In the genomic region with DNA sequence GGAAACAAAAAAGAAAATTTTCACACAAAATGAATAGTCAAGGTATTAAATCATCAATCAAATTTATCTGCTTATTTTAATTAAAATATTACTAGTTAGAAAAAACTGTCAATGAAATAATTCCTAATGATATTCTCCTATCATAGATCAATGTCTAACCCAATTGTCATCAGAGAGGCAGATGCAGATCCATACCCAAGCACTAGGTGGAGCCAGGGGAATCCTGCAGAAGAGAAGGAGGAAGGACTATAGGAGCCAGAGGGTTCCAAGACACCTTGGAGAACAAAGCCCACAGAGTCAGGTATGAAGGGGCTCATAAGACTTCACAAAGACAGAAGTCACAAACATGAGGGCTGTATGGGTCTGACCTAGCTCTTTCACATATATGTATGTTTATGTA, we compare ENCODE assay signal across 11 mouse cellular contexts.
DNase-seq lines count a peak whose midpoint lies in the region; ATAC-seq and TF ChIP-seq lines count a peak whose summit lies in the region.
"Had no signal": no experiment of that assay in that cellular context is flagged by ENCODE, and none has a peak within 500 bp of the region (broad histone marks: within the 10 kb centered on the region; RNA-seq: fewer than 3 reads in every experiment).

No protein-coding gene starts in this region.

- H3K36me3 ChIP-seq in kidney, postnatal 0 days (ENCODE audit: insufficient read depth, low read length), result no peaks in the 10 kb centered on the region
- H3K36me3 ChIP-seq in kidney, embryonic 16.5 days (ENCODE audit: insufficient read depth, low read length), result no peaks in the 10 kb centered on the region
- H3K36me3 ChIP-seq in embryonic facial prominence, embryonic 11.5 days (replicated peaks; ENCODE audit: control insufficient read depth, insufficient read depth, low read depth, low read length), result no peaks in the 10 kb centered on the region
- H3K36me3 ChIP-seq: forebrain, embryonic 10.5 days; midbrain, embryonic 12.5 days had no signal

- H3K4me2 ChIP-seq in kidney, postnatal 0 days (ENCODE audit: low read length), result no peak overlapping the region
- H3K4me2 ChIP-seq in kidney, embryonic 16.5 days (replicated peaks; ENCODE audit: low read depth, low read length), result no peak overlapping the region
- no peak overlapping the region for H3K4me2 ChIP-seq in embryonic facial prominence, embryonic 11.5 days (ENCODE audit: low read depth, low read length)
- H3K4me2 ChIP-seq: midbrain, embryonic 12.5 days had no signal

- no peak overlapping the region for H3K27ac ChIP-seq in kidney, postnatal 0 days
- no peak overlapping the region for H3K27ac ChIP-seq in kidney, embryonic 16.5 days (ENCODE audit: low read length)
- H3K27ac ChIP-seq in embryonic facial prominence, embryonic 11.5 days (replicated peaks; ENCODE audit: low read depth, low read length), result no peak overlapping the region
- H3K27ac ChIP-seq: forebrain, embryonic 10.5 days; midbrain, embryonic 12.5 days had no signal

- H3K27me3 ChIP-seq in kidney, postnatal 0 days (ENCODE audit: insufficient read depth, low read length), result no peaks in the 10 kb centered on the region
- H3K27me3 ChIP-seq in kidney, embryonic 16.5 days (ENCODE audit: insufficient read depth, low read length), result no peaks in the 10 kb centered on the region
- H3K27me3 ChIP-seq in embryonic facial prominence, embryonic 11.5 days (ENCODE audit: control insufficient read depth, insufficient read depth, low read length), result no peaks in the 10 kb centered on the region
- H3K27me3 ChIP-seq: midbrain, embryonic 12.5 days had no signal

- no peak overlapping the region for H3K4me3 ChIP-seq in kidney, postnatal 0 days (replicated peaks; ENCODE audit: low read depth, low read length)
- H3K4me3 ChIP-seq in kidney, embryonic 16.5 days (ENCODE audit: low read length), result no peak overlapping the region
- H3K4me3 ChIP-seq in embryonic facial prominence, embryonic 11.5 days (ENCODE audit: low read depth, low read length), result no peak overlapping the region
- H3K4me3 ChIP-seq: forebrain, embryonic 10.5 days; midbrain, embryonic 12.5 days had no signal

- no peak overlapping the region for H3K9ac ChIP-seq in kidney, postnatal 0 days (ENCODE audit: low read depth, low read length)
- H3K9ac ChIP-seq in kidney, embryonic 16.5 days (replicated peaks; ENCODE audit: low read length), result no peak overlapping the region
- H3K9ac ChIP-seq in embryonic facial prominence, embryonic 11.5 days (replicated peaks; ENCODE audit: low read length), result no peak overlapping the region
- H3K9ac ChIP-seq: midbrain, embryonic 12.5 days had no signal

- TF ChIP-seq CTCF in kidney, postnatal 0 days (IDR thresholded peaks at IDR 0.05; ENCODE audit: low read depth), result peak; percentile 52

- ATAC-seq in kidney, postnatal 0 days (replicated peaks; ENCODE audit: low FRiP score, low read depth), result no peak
- no peak for ATAC-seq in kidney, embryonic 16.5 days (ENCODE audit: low FRiP score, low TSS enrichment)
- no peak for ATAC-seq in embryonic facial prominence, embryonic 11.5 days (replicated peaks; ENCODE audit: insufficient number of reproducible peaks, low FRiP score, low TSS enrichment, low read depth)

- no peaks in the 10 kb centered on the region for H3K4me1 ChIP-seq in kidney, postnatal 0 days (replicated peaks; ENCODE audit: insufficient read depth, low read length)
- no peaks in the 10 kb centered on the region for H3K4me1 ChIP-seq in kidney, embryonic 16.5 days (ENCODE audit: insufficient read depth, low read length)
- H3K4me1 ChIP-seq in embryonic facial prominence, embryonic 11.5 days (ENCODE audit: control insufficient read depth, insufficient read depth, low read length), result no peaks in the 10 kb centered on the region
- H3K4me1 ChIP-seq: forebrain, embryonic 10.5 days; midbrain, embryonic 12.5 days had no signal

- peak; percentile 16 for DNase-seq in adrenal gland, postnatal 10 days
- DNase-seq in adrenal gland, adult 2 months, result no peak
- DNase-seq in kidney, postnatal 0 days (ENCODE audit: low spot score), result no peak
- DNase-seq in A20 (ENCODE audit: low read depth, low spot score), result peak; percentile 9
- peak; percentile 17 for DNase-seq in embryonic facial prominence, embryonic 11.5 days (ENCODE audit: low spot score)
- DNase-seq in frontal cortex, postnatal 36 days (ENCODE audit: low spot score in 2 of 2), result no peak
- no peak for DNase-seq in natural killer cell, adult 2 months (ENCODE audit: low spot score in 2 of 2)
- DNase-seq: thymus, postnatal 14 days had no signal

- no peaks in the 10 kb centered on the region for H3K9me3 ChIP-seq in kidney, postnatal 0 days (replicated peaks; ENCODE audit: low read length)
- no peaks in the 10 kb centered on the region for H3K9me3 ChIP-seq in kidney, embryonic 16.5 days (ENCODE audit: low read length)
- H3K9me3 ChIP-seq in embryonic facial prominence, embryonic 11.5 days (replicated peaks; ENCODE audit: control insufficient read depth, low read length), result no peaks in the 10 kb centered on the region
- H3K9me3 ChIP-seq: forebrain, embryonic 10.5 days; midbrain, embryonic 12.5 days had no signal

Comparison
In these comparisons a context has a peak if more than half of its experiments do, and no peak if none do; other contexts are left out.
1. DNase-seq: peak in adrenal gland, postnatal 10 days (single experiment), A20 (single experiment) and embryonic facial prominence, embryonic 11.5 days (single experiment); none in adrenal gland, adult 2 months (single experiment), kidney, postnatal 0 days (single experiment), frontal cortex, postnatal 36 days (0 of 2) and natural killer cell, adult 2 months (0 of 2).